Comparison of ENCODE assay signal across 11 mouse cellular contexts in the genomic region with DNA sequence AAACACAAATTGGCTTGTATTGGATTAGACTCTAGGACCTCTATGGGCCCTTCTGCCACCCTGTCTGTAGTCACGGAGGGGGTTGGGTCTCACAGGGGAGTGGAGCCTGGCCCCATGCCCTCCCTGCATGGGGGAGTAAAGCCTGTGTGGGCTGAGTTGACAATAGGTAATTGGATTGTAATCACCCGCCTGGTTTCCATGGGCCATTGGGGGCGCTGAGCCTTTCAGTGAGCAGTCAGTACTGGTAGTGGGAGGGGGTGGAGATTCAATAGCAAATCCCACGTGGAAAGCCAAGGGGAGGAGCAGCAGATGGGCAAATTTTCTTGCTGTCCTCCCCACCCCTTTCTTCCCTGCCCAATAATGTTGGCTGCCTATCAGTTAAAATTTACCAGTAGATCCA. TPM values are rescaled to one million over a fixed set of nuclear protein-coding genes. Genes with fewer than 3 reads are reported as not detected.
DNase-seq lines count a peak whose midpoint lies in the region; ATAC-seq lines count a peak whose summit lies in the region.
"Had no signal": no experiment of that assay in that cellular context is flagged by ENCODE, and none has a peak within 500 bp of the region (broad histone marks: within the 10 kb centered on the region; RNA-seq: fewer than 3 reads in every experiment).

No protein-coding gene starts in this region.

- peaks cover 12% of the 10 kb centered on the region for H3K36me3 ChIP-seq in hindbrain, embryonic 15.5 days
- peaks cover 49% of the 10 kb centered on the region for H3K36me3 ChIP-seq in heart, embryonic 12.5 days

- H3K27ac ChIP-seq in hindbrain, embryonic 15.5 days (replicated peaks) = peak overlapping the region; percentile 100
- no peak overlapping the region for H3K27ac ChIP-seq in heart, embryonic 12.5 days (ENCODE audit: poor library complexity, severe bottlenecking)
- H3K27ac ChIP-seq: heart, embryonic 13.5 days; left cerebral cortex, adult 2 months had no signal

- H3K4me3 ChIP-seq in hindbrain, embryonic 15.5 days = no peak overlapping the region
- H3K4me3 ChIP-seq in heart, embryonic 12.5 days = no peak overlapping the region
- H3K4me3 ChIP-seq: heart, embryonic 13.5 days; left cerebral cortex, adult 2 months had no signal

- no peak overlapping the region for H3K4me2 ChIP-seq in hindbrain, embryonic 15.5 days
- no peak overlapping the region for H3K4me2 ChIP-seq in heart, embryonic 12.5 days
- H3K4me2 ChIP-seq: heart, embryonic 13.5 days had no signal

- H3K9me3 ChIP-seq in hindbrain, embryonic 15.5 days = no peaks in the 10 kb centered on the region
- no peaks in the 10 kb centered on the region for H3K9me3 ChIP-seq in heart, embryonic 12.5 days (replicated peaks)
- H3K9me3 ChIP-seq: G1E; heart, embryonic 13.5 days had no signal

- DNase-seq in ovary, postnatal 14 days (ENCODE audit: low spot score) = peak; percentile 23
- DNase-seq in ovary, adult 18-20 months (ENCODE audit: low spot score) = no peak
- peak; percentile 41 for DNase-seq in embryo, embryonic 10 days (ENCODE audit: low spot score)
- peak; percentile 65 for DNase-seq in retina, embryonic 14.5 days (ENCODE audit: low spot score)
- no peak for DNase-seq in spleen, adult 12 weeks (ENCODE audit: low spot score)
- no peak for DNase-seq in T-cell, adult 2 months (ENCODE audit: low spot score)

- WGBS in hindbrain, embryonic 15.5 days = 15% methylated on average over 4 of the region's 4 CpGs
- 48% methylated on average over 4 of the region's 4 CpGs for WGBS in heart, embryonic 12.5 days

- ATAC-seq in hindbrain, embryonic 15.5 days (ENCODE audit: low FRiP score, low read depth) = no peak
- ATAC-seq in heart, embryonic 12.5 days (ENCODE audit: insufficient number of reproducible peaks, low FRiP score) = no peak

- no peaks in the 10 kb centered on the region for H3K27me3 ChIP-seq in hindbrain, embryonic 15.5 days
- H3K27me3 ChIP-seq in heart, embryonic 12.5 days (replicated peaks) = no peaks in the 10 kb centered on the region
- H3K27me3 ChIP-seq: heart, embryonic 13.5 days had no signal

- H3K4me1 ChIP-seq in hindbrain, embryonic 15.5 days (replicated peaks) = peaks cover 40% of the 10 kb centered on the region
- peaks cover 33% of the 10 kb centered on the region for H3K4me1 ChIP-seq in heart, embryonic 12.5 days (replicated peaks)

- no peak overlapping the region for H3K9ac ChIP-seq in hindbrain, embryonic 15.5 days
- no peak overlapping the region for H3K9ac ChIP-seq in heart, embryonic 12.5 days
- H3K9ac ChIP-seq: heart, embryonic 13.5 days had no signal

RNA-seq across cellular contexts. Expression of a gene that starts 1.7 kb away (rescaled TPM):
- polyA plus RNA-seq in hindbrain, embryonic 15.5 days (2015; fragmentation: Nextera tagmentation; extraction: Ambion mirVana) = 1,020 and 1,026 TPM in 2 replicates
- polyA plus RNA-seq in heart, embryonic 12.5 days (2016; fragmentation: Nextera tagmentation; extraction: Ambion mirVana) = 1,861 and 1,891 TPM in 2 replicates

RNA-seq across cellular contexts. Expression of a gene that starts 30.5 kb away (rescaled TPM):
- 44.0 and 46.0 TPM in 2 replicates for polyA plus RNA-seq in hindbrain, embryonic 15.5 days (2015; fragmentation: Nextera tagmentation; extraction: Ambion mirVana)
- polyA plus RNA-seq in heart, embryonic 12.5 days (2016; fragmentation: Nextera tagmentation; extraction: Ambion mirVana) = 30.5 and 33.3 TPM in 2 replicates

RNA-seq across cellular contexts. Expression of a gene that starts 48.4 kb away (rescaled TPM):
- 0.16 and 0.22 TPM in 2 replicates for polyA plus RNA-seq in hindbrain, embryonic 15.5 days (2015; fragmentation: Nextera tagmentation; extraction: Ambion mirVana)
- polyA plus RNA-seq in heart, embryonic 12.5 days (2016; fragmentation: Nextera tagmentation; extraction: Ambion mirVana) = 0.64 and 0.99 TPM in 2 replicates
- polyA plus RNA-seq: G1E had no signal

Comparison
In these comparisons a context has a peak if more than half of its experiments do, and no peak if none do; other contexts are left out.
1. DNase-seq: peak in ovary, postnatal 14 days (single experiment), embryo, embryonic 10 days (single experiment) and retina, embryonic 14.5 days (single experiment); none in ovary, adult 18-20 months (single experiment), spleen, adult 12 weeks (single experiment) and T-cell, adult 2 months (single experiment).